In genomic region chr13:48153684-48154413, GRCm38 (mm10) we compare ENCODE assay signal across 15 mouse cellular contexts.
DNase-seq lines count a peak whose midpoint lies in the region; ATAC-seq and TF ChIP-seq lines count a peak whose summit lies in the region.
"Had no signal": no experiment of that assay in that cellular context is flagged by ENCODE, and none has a peak within 500 bp of the region (broad histone marks: within the 10 kb centered on the region; RNA-seq: fewer than 3 reads in every experiment).

No protein-coding gene starts in this region.

- no peaks in the 10 kb centered on the region for H3K9me3 ChIP-seq in hindbrain, embryonic 11.5 days (ENCODE audit: control insufficient read depth, low read length)
- no peaks in the 10 kb centered on the region for H3K9me3 ChIP-seq in midbrain, embryonic 13.5 days
- H3K9me3 ChIP-seq: embryonic facial prominence, embryonic 15.5 days; heart, embryonic 15.5 days; limb, embryonic 13.5 days; liver, embryonic 15.5 days had no signal

- no peaks in the 10 kb centered on the region; the same call in 1 of the 2 replicates for H3K4me1 ChIP-seq in hindbrain, embryonic 11.5 days (replicated peaks; ENCODE audit: control insufficient read depth, insufficient read depth, low read length)
- peaks cover 31% of the 10 kb centered on the region for H3K4me1 ChIP-seq in midbrain, embryonic 13.5 days (replicated peaks)
- H3K4me1 ChIP-seq in olfactory bulb, adult 2 months (ENCODE audit: control insufficient read depth, insufficient read depth, low read length) = no peaks in the 10 kb centered on the region
- H3K4me1 ChIP-seq: embryonic facial prominence, embryonic 15.5 days; liver, embryonic 15.5 days had no signal

- no peak for TF ChIP-seq POLR2A in olfactory bulb, adult 2 months (IDR thresholded peaks at IDR 0.05; ENCODE audit: insufficient read depth, low read depth, low read length)

- no peak overlapping the region for H3K4me3 ChIP-seq in layer of hippocampus, adult 2 months
- no peak overlapping the region for H3K4me3 ChIP-seq in hindbrain, embryonic 11.5 days (ENCODE audit: low read depth, low read length)
- no peak overlapping the region for H3K4me3 ChIP-seq in midbrain, embryonic 13.5 days (replicated peaks)
- no peak overlapping the region for H3K4me3 ChIP-seq in olfactory bulb, adult 2 months (ENCODE audit: insufficient read depth, low read depth, low read length)
- H3K4me3 ChIP-seq: embryonic facial prominence, embryonic 15.5 days; heart, embryonic 15.5 days; limb, embryonic 13.5 days; liver, embryonic 15.5 days had no signal

- TF ChIP-seq CTCF in layer of hippocampus, adult 2 months (conservative IDR thresholded peaks at IDR 0.05) = no peak
- TF ChIP-seq CTCF in olfactory bulb, adult 2 months (IDR thresholded peaks at IDR 0.05; ENCODE audit: insufficient read depth, low read depth, low read length) = no peak

- no peak for ATAC-seq in hindbrain, embryonic 11.5 days (ENCODE audit: low FRiP score)
- peak; percentile 43; the same call in 1 of the 2 replicates for ATAC-seq in midbrain, embryonic 13.5 days
- ATAC-seq: inflammation-experienced regulatory T-cells, adult 6 months had no signal

- no peak overlapping the region for H3K9ac ChIP-seq in hindbrain, embryonic 11.5 days (ENCODE audit: low read depth, low read length)
- no peak overlapping the region for H3K9ac ChIP-seq in midbrain, embryonic 13.5 days (replicated peaks)
- H3K9ac ChIP-seq: embryonic facial prominence, embryonic 15.5 days; heart, embryonic 15.5 days; limb, embryonic 13.5 days; liver, embryonic 15.5 days had no signal

- H3K4me2 ChIP-seq in hindbrain, embryonic 11.5 days (replicated peaks; ENCODE audit: low read depth, low read length) = no peak overlapping the region
- H3K4me2 ChIP-seq in midbrain, embryonic 13.5 days (replicated peaks) = no peak overlapping the region
- H3K4me2 ChIP-seq: embryonic facial prominence, embryonic 15.5 days; heart, embryonic 15.5 days; limb, embryonic 13.5 days; liver, embryonic 15.5 days had no signal

- DNase-seq in layer of hippocampus, adult 2 months (ENCODE audit: low spot score in 2 of 2) = peak in 1 of 2 experiments; percentile 13
- no peak for DNase-seq in layer of hippocampus, postnatal 10 days (ENCODE audit: low spot score in 2 of 2)
- no peak for DNase-seq in hindbrain, embryonic 11.5 days (ENCODE audit: low spot score)
- no peak for DNase-seq in thymus, postnatal 0 days (ENCODE audit: low spot score)
- no peak for DNase-seq in heart, postnatal 4 days
- DNase-seq in kidney, postnatal 36 days = no peak
- DNase-seq: lung, postnatal 14 days; right cerebral cortex, postnatal 14 days had no signal

- H3K27ac ChIP-seq in layer of hippocampus, adult 2 months = peak overlapping the region; percentile 82
- H3K27ac ChIP-seq in hindbrain, embryonic 11.5 days (ENCODE audit: low read depth, low read length) = peak overlapping the region; percentile 54; the same call in 1 of the 2 replicates
- peak overlapping the region; percentile 54 for H3K27ac ChIP-seq in midbrain, embryonic 13.5 days
- H3K27ac ChIP-seq in olfactory bulb, adult 2 months (ENCODE audit: insufficient read depth, low read depth, low read length) = peak overlapping the region; percentile 40; the same call in 1 of the 2 replicates
- H3K27ac ChIP-seq: embryonic facial prominence, embryonic 15.5 days; heart, embryonic 15.5 days; limb, embryonic 13.5 days; liver, embryonic 15.5 days had no signal

- no peaks in the 10 kb centered on the region for H3K36me3 ChIP-seq in hindbrain, embryonic 11.5 days (ENCODE audit: control insufficient read depth, insufficient read depth, low read length)
- no peaks in the 10 kb centered on the region for H3K36me3 ChIP-seq in midbrain, embryonic 13.5 days
- H3K36me3 ChIP-seq: embryonic facial prominence, embryonic 15.5 days; heart, embryonic 15.5 days; limb, embryonic 13.5 days; liver, embryonic 15.5 days had no signal

- no peaks in the 10 kb centered on the region for H3K27me3 ChIP-seq in hindbrain, embryonic 11.5 days (ENCODE audit: control insufficient read depth, insufficient read depth, low read length)
- H3K27me3 ChIP-seq in midbrain, embryonic 13.5 days = no peaks in the 10 kb centered on the region
- H3K27me3 ChIP-seq: embryonic facial prominence, embryonic 15.5 days; heart, embryonic 15.5 days; limb, embryonic 13.5 days; liver, embryonic 15.5 days had no signal

- 40% methylated on average over 7 of the region's 7 CpGs for WGBS in hindbrain, embryonic 11.5 days
- whole genome bisulfite sequencing in midbrain, embryonic 13.5 days = 27% methylated on average over 7 of the region's 7 CpGs
- 29% methylated on average over 7 of the region's 7 CpGs for WGBS in olfactory bulb, adult 2 months
